Mouse (Mus musculus) stomach, embryonic 14.5 days (tissue): Measurements from ENCODE around the gene Tpcn2. TPM values are rescaled to one million over a fixed set of nuclear protein-coding genes. Genes with fewer than 3 reads are reported as not detected.

ENCODE experiments used
- ATAC-seq: fragments of 200-750 bp; cut with Nextera tagmentation; 2 replicates; pipeline ENCODE4 v1.8.0; 2017; ENCODE audit warnings: low read depth, moderate TSS enrichment; ENCODE audit not compliant: insufficient number of reproducible peaks, insufficient read depth, low FRiP score
- H3K27ac ChIP-seq: fragments of 300-500 bp; sonication (generic); 2 replicates; pipeline ENCODE4 v1.5.1; 2014; ENCODE audit warnings: mild to moderate bottlenecking, low read length, moderate library complexity, mixed read lengths
- H3K27me3 ChIP-seq: fragments of 300-500 bp; sonication (generic); 2 replicates; pipeline ENCODE4 v1.6.1; 2014; ENCODE audit warnings: low read length, control low read depth, mixed read lengths; ENCODE audit not compliant: control insufficient read depth, insufficient read depth
- H3K36me3 ChIP-seq: fragments of 300-500 bp; sonication (generic); 2 replicates; pipeline ENCODE4 v1.6.1; 2014; ENCODE audit warnings: mild to moderate bottlenecking, control low read depth, low read length, moderate library complexity, mixed read lengths; ENCODE audit not compliant: control insufficient read depth, insufficient read depth
- H3K4me1 ChIP-seq: fragments of 300-500 bp; sonication (generic); 2 replicates; pipeline ENCODE4 v1.6.1; 2014; ENCODE audit warnings: low read length, control low read depth, mixed read lengths; ENCODE audit not compliant: control insufficient read depth, insufficient read depth
- H3K4me2 ChIP-seq: fragments of 300-500 bp; sonication (generic); replicated peaks from 2 replicates; pipeline ENCODE4 v1.6.1; 2014; ENCODE audit warnings: low read depth, low read length, control low read depth
- H3K4me3 ChIP-seq: fragments of 300-500 bp; sonication (generic); 2 replicates; pipeline ENCODE4 v1.5.1; 2014; ENCODE audit warnings: low read depth, low read length, control low read depth
- H3K9ac ChIP-seq: fragments of 300-500 bp; sonication (generic); replicated peaks from 2 replicates; pipeline ENCODE4 v1.6.1; 2014; ENCODE audit warnings: low read depth, mild to moderate bottlenecking, control low read depth, low read length, moderate library complexity, mixed read lengths
- H3K9me3 ChIP-seq: fragments of 300-500 bp; sonication (generic); 2 replicates; pipeline ENCODE4 v1.6.1; 2016; ENCODE audit warnings: low read depth, low read length, control low read depth; ENCODE audit not compliant: control insufficient read depth
- WGBS: fragments of 180-500 bp; shearing (Covaris S2); extraction: QIAGEN DNeasy Blood & Tissue Kit; methylation state at CpG from one replicate; pipeline ENCODE4 v1.1.7; 2014; 5-methylcytosine and 5-hydroxymethylcytosine counted together
- polyA plus RNA-seq: library from polyadenylated mRNA; unstranded; fragments of >200 nt; fragmentation: Nextera tagmentation; extraction: Ambion mirVana; gene quantifications from 2 replicates; pipeline ENCODE4 v1.2.1, GENCODE M21; 2014

Gene Tpcn2
- 4.4 and 5.3 TPM in 2 replicates for polyA plus RNA-seq

DNA sequence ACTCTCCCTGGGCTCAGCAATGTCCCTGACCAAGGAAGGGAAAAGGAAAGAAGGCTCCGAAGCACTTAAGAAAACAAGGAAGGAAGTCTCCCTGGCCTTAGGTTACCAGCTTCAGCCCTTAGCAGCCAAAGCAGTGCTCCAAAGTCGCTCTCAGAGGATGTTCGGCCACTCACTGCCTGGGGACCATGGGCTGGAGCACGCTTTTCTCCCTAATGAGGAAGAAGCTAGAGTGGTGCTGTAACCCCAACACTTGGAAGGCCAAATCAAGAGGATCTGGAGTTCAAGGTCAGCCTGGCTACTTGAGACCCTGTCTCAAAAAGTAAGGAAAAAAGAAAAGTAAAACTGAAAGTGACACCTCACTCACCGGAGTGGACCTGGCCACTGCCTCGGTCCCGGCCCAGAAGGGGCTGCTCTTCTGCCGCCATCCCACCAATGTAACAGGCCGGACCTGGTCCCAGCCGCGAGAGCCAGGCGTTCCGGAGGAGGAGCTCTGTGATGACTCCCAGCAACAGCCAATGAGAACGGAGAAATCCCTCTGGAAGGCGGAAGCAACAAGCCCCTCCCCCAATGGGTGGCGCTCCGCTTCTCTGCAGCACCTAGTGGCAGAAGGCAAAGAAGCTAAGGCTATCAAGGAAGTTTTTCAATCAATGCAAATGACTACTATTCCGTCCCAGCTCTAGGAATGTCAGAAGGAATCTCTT is at the start of gene Tpcn2:
Tpcn2 (minus strand) TSS at position 525 of the 701 bp plus-strand sequence.
- Histone ChIP-seq H3K27me3 (no peaks in the 10 kb centered on the region), H3K4me2 (peak within 1 kb of the TSS; percentile 82), H3K9ac (peak within 1 kb of the TSS; percentile 47), H3K4me3 (peak within 1 kb of the TSS; percentile 51), H3K27ac (no peak within 1 kb of the TSS), H3K36me3 (peaks cover 13% of the 10 kb centered on the region; the same call in 1 of the 2 replicates), H3K9me3 (no peaks in the 10 kb centered on the region), H3K4me1 (0 out of 2 replicates have a peak, but pooled peaks cover 6% of the 10 kb centered on the region)
- WGBS, result 1% methylated on average over 18 of the region's 18 CpGs
- peak; percentile 92 for ATAC-seq

DNA sequence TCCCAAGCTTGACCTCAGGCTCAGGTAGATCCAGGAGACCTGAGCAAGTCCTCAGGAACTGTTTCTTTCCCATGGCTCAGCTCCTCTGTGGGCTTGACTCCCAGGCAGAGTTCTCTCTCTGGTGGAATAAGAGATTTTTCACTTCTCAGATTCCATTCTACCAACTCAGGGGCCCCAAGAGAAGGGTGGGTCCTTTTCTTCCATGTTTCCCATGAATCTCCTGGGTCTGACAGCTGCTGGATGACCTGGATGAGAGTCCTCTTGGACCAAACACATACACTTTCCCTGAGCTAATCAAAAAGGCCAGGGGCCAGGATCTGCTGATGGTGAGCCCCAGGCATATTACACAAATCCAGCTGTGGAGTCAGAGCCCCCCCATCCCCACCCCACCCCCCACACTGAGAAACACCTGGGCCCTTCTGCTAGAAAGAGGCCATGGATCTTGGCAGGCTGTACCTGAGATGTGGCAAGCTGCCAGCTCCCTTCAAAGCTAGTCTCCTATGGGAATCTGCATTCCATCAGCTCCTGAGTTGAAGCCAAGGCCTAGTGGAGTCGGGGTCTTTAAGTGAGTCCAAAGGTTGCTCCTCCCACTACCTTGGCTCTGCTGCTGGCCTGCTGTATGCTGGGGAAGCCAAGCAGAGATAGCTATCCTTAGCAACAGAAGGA is 48.7 kb upstream of the Tpcn2 start:
- H3K27ac ChIP-seq, result peak overlapping the region; percentile 33; the same call in 1 of the 2 replicates
- 15% methylated on average over 1 of the region's 1 CpGs for WGBS

DNA sequence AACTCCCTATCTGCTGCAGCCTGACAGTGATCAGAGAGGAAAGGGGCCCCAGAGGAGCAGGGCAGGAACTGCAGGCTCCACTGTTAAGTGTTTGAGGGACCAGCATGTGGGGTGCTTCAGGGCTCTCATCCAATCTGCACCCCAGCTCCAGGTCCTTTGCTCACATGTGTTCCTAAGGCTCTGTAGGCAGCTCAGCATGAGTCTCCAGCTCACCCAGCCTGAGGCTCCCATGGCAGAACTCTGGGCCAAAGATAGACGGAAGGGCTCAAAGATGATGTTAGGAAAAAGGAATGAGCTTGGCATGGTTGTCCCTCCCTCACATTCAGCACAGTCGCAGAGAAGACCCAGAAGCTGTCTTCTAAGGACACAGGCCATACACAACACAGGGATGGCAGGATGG is 46.8 kb upstream of the Tpcn2 start:
- peaks cover 7% of the 10 kb centered on the region; the same call in 1 of the 2 replicates for H3K4me1 ChIP-seq
- H3K4me3 ChIP-seq, result no peak overlapping the region
- H3K27ac ChIP-seq, result no peak overlapping the region
- no peaks in the 10 kb centered on the region for H3K9me3 ChIP-seq
- H3K9ac ChIP-seq, result no peak overlapping the region
- H3K36me3 ChIP-seq, result no peaks in the 10 kb centered on the region
- no peak for ATAC-seq
- no peak overlapping the region for H3K4me2 ChIP-seq
- WGBS, result 79% methylated on average over 2 of the region's 2 CpGs
- no peaks in the 10 kb centered on the region for H3K27me3 ChIP-seq

More for the DNA sequence above, 48.7 kb upstream of the Tpcn2 start:
- Histone ChIP-seq H3K4me1 (peaks cover 7% of the 10 kb centered on the region; the same call in 1 of the 2 replicates), H3K27me3 (no peaks in the 10 kb centered on the region), H3K4me2 (no peak overlapping the region), H3K4me3 (no peak overlapping the region), H3K36me3 (no peaks in the 10 kb centered on the region), H3K9ac (no peak overlapping the region), H3K9me3 (no peaks in the 10 kb centered on the region)
- peak; percentile 60; the same call in 1 of the 2 replicates for ATAC-seq

DNA sequence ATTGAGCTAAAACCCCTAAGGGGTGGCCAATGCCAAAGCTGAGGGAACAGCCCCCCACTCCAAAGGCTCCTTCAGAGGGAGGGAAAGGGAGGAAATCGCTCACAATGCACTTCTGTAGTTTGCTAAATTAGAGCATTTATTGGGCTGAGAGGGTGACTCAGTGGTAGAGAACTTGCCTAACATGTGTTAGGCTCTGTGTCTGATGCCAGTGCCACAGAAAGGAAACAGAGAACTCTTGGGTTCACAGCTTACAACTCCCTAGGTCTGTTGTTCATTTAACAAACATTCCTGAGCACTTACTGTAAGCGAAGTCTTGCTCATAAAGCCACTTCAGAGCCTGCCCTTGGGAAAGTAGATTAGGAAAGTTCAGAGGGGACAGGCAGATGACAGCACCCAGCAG is 46.2 kb upstream of the Tpcn2 start:
- Histone ChIP-seq H3K4me3 (no peak overlapping the region), H3K9me3 (no peaks in the 10 kb centered on the region), H3K27ac (no peak overlapping the region), H3K36me3 (no peaks in the 10 kb centered on the region), H3K4me1 (peaks cover 7% of the 10 kb centered on the region; the same call in 1 of the 2 replicates), H3K4me2 (no peak overlapping the region), H3K9ac (no peak overlapping the region), H3K27me3 (no peaks in the 10 kb centered on the region)
- 64% methylated on average over 2 of the region's 2 CpGs for WGBS
- no peak for ATAC-seq

DNA sequence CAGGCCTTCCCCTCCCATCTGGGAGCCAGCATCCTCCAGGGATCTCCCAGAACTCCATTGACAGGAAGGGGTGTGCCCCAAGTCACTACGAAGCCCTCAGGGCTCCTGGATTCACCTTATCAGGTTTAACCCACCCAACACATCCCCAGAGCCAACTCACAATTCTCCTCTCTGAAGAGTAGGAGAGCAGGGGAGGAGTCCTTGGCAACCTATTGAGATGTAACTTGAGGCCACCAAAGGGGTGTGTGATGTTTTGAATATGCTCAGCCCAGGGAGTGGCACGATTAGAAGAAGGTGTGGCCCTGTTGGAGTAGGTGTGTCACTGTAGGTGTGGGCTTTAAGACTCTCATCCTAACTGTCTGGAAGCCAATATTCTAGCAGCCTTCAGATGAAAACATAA is 41.9 kb upstream of the Tpcn2 start:
- Histone ChIP-seq H3K4me1 (0 out of 2 replicates have a peak, but pooled peaks cover 4% of the 10 kb centered on the region), H3K4me3 (no peak overlapping the region), H3K27me3 (no peaks in the 10 kb centered on the region), H3K9me3 (no peaks in the 10 kb centered on the region), H3K27ac (no peak overlapping the region), H3K9ac (no peak overlapping the region), H3K4me2 (no peak overlapping the region), H3K36me3 (no peaks in the 10 kb centered on the region)
- 26% methylated on average over 2 of the region's 2 CpGs for WGBS
- no peak for ATAC-seq

DNA sequence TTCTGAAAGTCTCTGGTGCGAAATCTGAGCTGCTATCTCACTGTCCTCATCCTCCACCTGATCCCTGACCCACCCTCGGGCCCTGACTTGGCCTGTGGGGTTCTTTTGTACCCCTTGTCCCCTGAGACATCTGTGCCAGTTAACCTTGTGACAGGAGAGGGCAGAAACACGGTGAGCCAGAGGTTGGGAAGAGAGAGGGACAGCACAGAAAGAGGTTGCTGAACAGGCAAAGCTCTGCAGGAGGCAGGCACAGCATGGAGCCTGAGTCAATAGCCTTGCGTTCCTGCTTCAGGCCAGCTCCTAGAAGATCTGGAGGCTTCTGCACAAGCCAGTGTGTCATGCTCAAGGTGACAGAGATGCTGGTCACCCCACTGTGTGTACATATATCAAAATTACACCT is 39.8 kb upstream of the Tpcn2 start:
- H3K4me1 ChIP-seq, result no peaks in the 10 kb centered on the region
- H3K9me3 ChIP-seq, result no peaks in the 10 kb centered on the region
- no peak overlapping the region for H3K4me2 ChIP-seq
- H3K27ac ChIP-seq, result no peak overlapping the region
- no peak overlapping the region for H3K9ac ChIP-seq
- ATAC-seq, result no peak
- no peaks in the 10 kb centered on the region for H3K36me3 ChIP-seq
- WGBS, result 30% methylated on average over 4 of the region's 4 CpGs
- H3K4me3 ChIP-seq, result no peak overlapping the region
- no peaks in the 10 kb centered on the region for H3K27me3 ChIP-seq

DNA sequence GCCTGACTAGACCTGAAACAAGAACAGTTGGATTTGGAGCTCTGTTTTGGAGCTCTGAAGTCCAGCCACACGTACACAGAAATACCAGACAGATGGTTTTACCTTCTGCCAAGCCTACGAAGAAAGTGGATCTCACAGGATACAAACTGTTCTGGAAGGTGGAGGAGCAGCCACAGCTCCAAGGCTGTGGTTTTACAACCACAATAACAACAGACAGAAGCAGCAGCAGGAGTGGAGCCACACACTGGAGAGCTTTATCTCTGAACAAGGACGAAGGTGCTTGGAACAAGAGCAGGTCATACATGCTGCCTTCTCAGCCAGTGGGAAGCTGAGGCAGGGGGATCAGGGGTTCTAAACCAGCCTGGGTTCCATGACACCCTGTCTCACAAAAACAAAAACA is 35.7 kb upstream of the Tpcn2 start:
- Histone ChIP-seq H3K4me1 (no peaks in the 10 kb centered on the region), H3K27ac (no peak overlapping the region), H3K9ac (no peak overlapping the region), H3K36me3 (no peaks in the 10 kb centered on the region), H3K9me3 (no peaks in the 10 kb centered on the region), H3K4me2 (no peak overlapping the region), H3K27me3 (no peaks in the 10 kb centered on the region), H3K4me3 (no peak overlapping the region)
- no peak for ATAC-seq
- 80% methylated on average over 3 of the region's 3 CpGs for WGBS

DNA sequence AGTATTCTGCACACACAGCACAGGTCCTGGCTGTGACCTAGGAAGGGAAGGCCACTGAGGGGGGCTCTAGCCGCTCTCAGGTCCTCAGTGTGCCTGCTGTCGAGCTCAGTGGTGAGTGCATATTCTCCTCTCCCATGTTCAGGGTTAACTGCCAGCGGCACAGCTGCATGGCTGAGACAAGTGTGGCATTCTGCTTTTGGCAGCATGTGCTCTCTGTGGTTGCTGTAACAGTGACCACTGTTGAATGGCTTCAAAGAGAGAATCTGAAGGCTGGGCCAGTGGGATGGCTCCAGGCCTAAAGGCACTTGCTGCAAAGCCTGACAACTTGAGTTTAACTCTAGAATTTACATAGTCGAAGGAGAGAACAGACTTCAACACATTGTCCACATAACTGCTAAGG is 33.7 kb upstream of the Tpcn2 start:
- 76% methylated on average over 4 of the region's 4 CpGs for WGBS
- ATAC-seq, result no peak
- no peak overlapping the region for H3K9ac ChIP-seq

More for the DNA sequence above, 33.7 kb upstream of the Tpcn2 start:
- no peaks in the 10 kb centered on the region for H3K4me1 ChIP-seq
- H3K4me2 ChIP-seq, result no peak overlapping the region
- no peaks in the 10 kb centered on the region for H3K27me3 ChIP-seq
- no peak overlapping the region for H3K27ac ChIP-seq
- no peaks in the 10 kb centered on the region for H3K9me3 ChIP-seq
- H3K36me3 ChIP-seq, result no peaks in the 10 kb centered on the region
- H3K4me3 ChIP-seq, result no peak overlapping the region
